In the genomic region with DNA sequence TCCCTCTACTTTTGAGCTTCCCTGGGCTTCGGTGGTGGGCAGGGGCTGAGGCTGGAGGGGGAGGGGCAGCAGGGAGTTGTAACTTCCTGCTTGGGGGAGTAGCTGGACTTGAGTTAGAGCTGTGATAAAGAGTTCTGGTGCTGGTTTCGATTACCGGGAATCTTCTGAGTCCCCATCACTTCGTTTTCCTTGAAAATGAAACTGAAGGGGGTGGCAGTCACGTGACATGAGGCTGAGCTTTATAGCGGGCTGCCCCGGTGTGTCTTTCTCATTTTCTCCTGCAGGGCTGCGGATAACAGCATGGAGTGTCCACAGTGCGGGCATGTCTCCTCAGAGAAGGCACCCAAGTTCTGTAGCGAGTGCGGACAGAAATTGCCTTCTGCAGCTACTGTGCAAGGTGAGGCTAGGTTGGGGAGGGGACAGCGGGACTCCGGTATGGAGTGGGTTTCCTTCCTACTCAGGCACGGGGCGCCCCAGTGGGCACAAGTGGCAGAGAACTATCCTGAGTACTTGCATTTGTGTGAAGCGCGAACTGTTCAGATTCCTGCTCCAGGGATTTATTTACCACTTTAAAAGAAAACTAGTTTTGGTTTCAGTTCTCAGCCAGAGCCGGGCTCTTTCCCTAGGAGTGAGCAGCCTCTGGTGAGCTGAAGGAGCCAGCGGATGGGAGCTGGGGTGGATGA, we compare ENCODE assay signal across 8 mouse cellular contexts. TPM values are rescaled to one million over a fixed set of nuclear protein-coding genes. Genes with fewer than 3 reads are reported as not detected.
DNase-seq lines count a peak whose midpoint lies in the region; ATAC-seq and TF ChIP-seq lines count a peak whose summit lies in the region.

A gene (plus strand): TSS at position 301 of the 683 bp plus-strand sequence.

- ATAC-seq in forebrain, embryonic 15.5 days (replicated peaks), result no peak
- ATAC-seq in lung, postnatal 0 days, result peak; percentile 46

- H3K4me3 ChIP-seq in forebrain, embryonic 15.5 days, result peak within 1 kb of the TSS; percentile 43
- H3K4me3 ChIP-seq in lung, postnatal 0 days (ENCODE audit: low read depth, low read length), result peak within 1 kb of the TSS; percentile 80
- H3K4me3 ChIP-seq in olfactory bulb, adult 2 months (ENCODE audit: insufficient read depth, low read depth, low read length), result peak within 1 kb of the TSS; percentile 47

- peak within 1 kb of the TSS; percentile 70 for H3K4me2 ChIP-seq in forebrain, embryonic 15.5 days (replicated peaks)
- H3K4me2 ChIP-seq in lung, postnatal 0 days (replicated peaks; ENCODE audit: low read depth, low read length), result peak within 1 kb of the TSS; percentile 72

- peaks cover 32% of the 10 kb centered on the region for H3K4me1 ChIP-seq in forebrain, embryonic 15.5 days
- peaks cover 12% of the 10 kb centered on the region; the same call in 1 of the 2 replicates for H3K4me1 ChIP-seq in lung, postnatal 0 days (ENCODE audit: insufficient read depth, low read depth, low read length)
- peaks cover 23% of the 10 kb centered on the region for H3K4me1 ChIP-seq in olfactory bulb, adult 2 months (ENCODE audit: control insufficient read depth, insufficient read depth, low read length)

- no peaks in the 10 kb centered on the region for H3K9me3 ChIP-seq in forebrain, embryonic 15.5 days
- H3K9me3 ChIP-seq in lung, postnatal 0 days (ENCODE audit: low read length), result no peaks in the 10 kb centered on the region

- H3K36me3 ChIP-seq in forebrain, embryonic 15.5 days, result no peaks in the 10 kb centered on the region
- H3K36me3 ChIP-seq in lung, postnatal 0 days (ENCODE audit: insufficient read depth, low read length), result no peaks in the 10 kb centered on the region

- H3K9ac ChIP-seq in forebrain, embryonic 15.5 days (replicated peaks), result peak within 1 kb of the TSS; percentile 24
- peak within 1 kb of the TSS; percentile 66 for H3K9ac ChIP-seq in lung, postnatal 0 days (replicated peaks; ENCODE audit: low read depth)

- intact Hi-C loops in heart, postnatal 36 days (cut with DNase I), result no loop called here

- TF ChIP-seq CTCF in lung, postnatal 0 days (IDR thresholded peaks at IDR 0.05), result peak; percentile 62
- TF ChIP-seq CTCF in olfactory bulb, adult 2 months (IDR thresholded peaks at IDR 0.05; ENCODE audit: insufficient read depth, low read depth, low read length), result no peak

- WGBS in forebrain, embryonic 15.5 days, result under 1% methylated on average over 19 of the region's 19 CpGs
- under 1% methylated on average over 19 of the region's 19 CpGs for WGBS in large intestine, adult 2 months
- under 1% methylated on average over 19 of the region's 19 CpGs for WGBS in lung, postnatal 0 days
- 4% methylated on average over 19 of the region's 19 CpGs for WGBS in olfactory bulb, adult 2 months

- no peak within 1 kb of the TSS for H3K27ac ChIP-seq in forebrain, embryonic 15.5 days (replicated peaks)
- H3K27ac ChIP-seq in lung, postnatal 0 days (ENCODE audit: low read length), result peak within 1 kb of the TSS; percentile 98
- peak within 1 kb of the TSS; percentile 5; the same call in 1 of the 2 replicates for H3K27ac ChIP-seq in olfactory bulb, adult 2 months (ENCODE audit: insufficient read depth, low read depth, low read length)

- no peak for TF ChIP-seq POLR2A in olfactory bulb, adult 2 months (IDR thresholded peaks at IDR 0.05; ENCODE audit: insufficient read depth, low read depth, low read length)

- DNase-seq in ES-CJ7 (ENCODE audit: low read depth, low spot score), result peak; percentile 73
- peak; percentile 37 for DNase-seq in brain, adult 2 months (ENCODE audit: low read depth, low spot score)
- DNase-seq in heart, postnatal 36 days, result peak; percentile 72 to 77
- no peak for DNase-seq in large intestine, adult 2 months (ENCODE audit: low read depth, low spot score)
- peak; percentile 91 for DNase-seq in lung, postnatal 0 days (ENCODE audit: low spot score)
- DNase-seq in thymus, postnatal 0 days (ENCODE audit: low spot score), result peak; percentile 72

- peaks cover 67% of the 10 kb centered on the region for H3K27me3 ChIP-seq in forebrain, embryonic 15.5 days
- no peaks in the 10 kb centered on the region for H3K27me3 ChIP-seq in lung, postnatal 0 days (replicated peaks; ENCODE audit: insufficient read depth, low read length)

- TF ChIP-seq EP300 in lung, postnatal 0 days (IDR thresholded peaks at IDR 0.05), result no peak

RNA-seq across cellular contexts. Expression of the gene that starts here (rescaled TPM):
- 0.75 and 1.4 TPM in 2 replicates for polyA plus RNA-seq in forebrain, embryonic 15.5 days (2015; fragmentation: Nextera tagmentation; extraction: Ambion mirVana)
- 10 to 100 TPM; 15.1 to 20.1 TPM for total RNA-seq in heart, postnatal 36 days (2021)
- 25.4 and 46.4 TPM in 2 replicates for polyA plus RNA-seq in large intestine, adult 2 months (2012; rRNA removed)
- polyA plus RNA-seq in lung, postnatal 0 days (2015; fragmentation: Nextera tagmentation; extraction: Ambion mirVana), result 8.2 and 9.7 TPM in 2 replicates
- polyA plus RNA-seq in olfactory bulb, adult 2 months (2012; ENCODE audit: insufficient read depth, insufficient read length, low replicate concordance, missing spikeins), result not detected in 2 replicates
- 18.7 and 20.2 TPM in 2 replicates for polyA plus RNA-seq in thymus, postnatal 0 days (2015; fragmentation: Nextera tagmentation; extraction: Ambion mirVana)
